Mouse (Mus musculus): ENCODE results near the gene Olfr1270. TPM values are rescaled to one million over a fixed set of nuclear protein-coding genes. Genes with fewer than 3 reads are reported as not detected.

Gene Olfr1270
- polyA plus RNA-seq (2015; fragmentation: Nextera tagmentation; extraction: Ambion mirVana), result not detected in 2 replicates

DNA sequence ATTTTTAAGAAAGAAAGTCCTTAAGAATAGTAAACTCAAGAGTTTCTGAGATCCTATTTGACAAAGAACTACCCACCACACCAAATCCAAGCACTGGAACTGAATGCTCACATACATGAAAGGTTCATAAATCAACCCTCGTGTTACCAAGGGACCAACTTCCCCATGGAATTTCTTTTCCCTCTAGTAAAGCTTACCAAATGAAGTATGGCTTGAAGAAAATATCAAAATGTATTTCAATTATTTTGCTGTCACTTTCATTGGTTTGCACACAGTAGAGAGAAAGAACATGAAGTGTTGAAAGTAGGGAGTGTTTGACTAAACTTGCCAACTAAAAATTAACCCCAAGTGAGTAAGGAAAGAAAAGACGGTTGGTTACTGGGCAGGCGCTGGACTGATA lies at the start of gene Olfr1270:
Gene Olfr1270 (minus strand): TSS at position 101 of the 400 bp plus-strand sequence.

DNA sequence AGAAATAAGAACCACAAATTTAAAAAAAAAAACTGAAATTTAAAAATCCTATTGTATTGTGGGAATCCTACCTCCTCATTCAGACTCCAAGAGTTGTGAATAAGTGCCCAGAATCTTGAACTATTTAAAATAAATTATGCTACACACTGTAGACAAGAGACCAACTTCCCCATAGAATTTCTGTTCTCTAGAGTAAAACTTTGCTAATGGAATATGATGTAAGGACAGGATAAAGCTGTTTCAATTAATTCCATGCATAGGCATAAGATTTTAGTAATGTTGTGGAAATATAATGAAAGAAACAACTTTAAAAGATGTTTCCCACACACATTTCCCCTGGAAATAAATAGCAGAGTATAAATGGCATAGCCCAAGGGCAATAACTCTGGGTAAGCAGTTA lies 10.7 kb downstream of the Olfr1270 start, which contains the start of gene Olfr32:
Gene Olfr32 (minus strand): TSS at position 101 of the 400 bp plus-strand sequence.

DNA sequence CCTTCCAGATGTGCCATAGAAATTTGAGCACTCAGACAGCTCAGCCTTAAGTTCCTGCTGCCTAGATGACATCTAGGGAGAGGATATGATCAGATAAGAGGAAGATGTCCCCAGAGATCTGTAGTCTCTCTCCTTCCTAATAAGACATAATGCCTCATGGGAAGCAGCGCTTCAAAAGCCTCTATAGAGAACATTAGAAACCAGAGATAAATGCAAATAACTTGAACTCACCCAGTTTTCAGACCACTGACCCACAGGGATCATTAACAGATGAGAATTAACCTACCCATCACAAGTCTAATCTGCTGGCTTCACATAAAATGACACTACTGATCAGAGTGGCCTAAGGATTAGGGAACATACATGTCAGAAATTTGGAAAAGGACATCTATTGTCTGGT lies 31.6 kb downstream of the Olfr1270 start, which contains the start of gene Olfr1269:
Gene Olfr1269 (minus strand): TSS at position 101 of the 400 bp plus-strand sequence.

Other genes starting within 250 kb of the Olfr1270 start
- not detected in 2 replicates for gene Olfr1258, start 225.8 kb downstream of the Olfr1270 start, polyA plus RNA-seq (2015; fragmentation: Nextera tagmentation; extraction: Ambion mirVana)
- not detected in 2 replicates for gene Olfr1259, start 204.4 kb downstream of the Olfr1270 start, polyA plus RNA-seq (2015; fragmentation: Nextera tagmentation; extraction: Ambion mirVana)
- gene Olfr1260, start 178.8 kb downstream of the Olfr1270 start, polyA plus RNA-seq (2015; fragmentation: Nextera tagmentation; extraction: Ambion mirVana), result 0.23 and 0.35 TPM in 2 replicates
- not detected in 2 replicates for gene Olfr1261, start 161.9 kb downstream of the Olfr1270 start, polyA plus RNA-seq (2015; fragmentation: Nextera tagmentation; extraction: Ambion mirVana)
- not detected in 2 replicates for gene Olfr1262, start 152.9 kb downstream of the Olfr1270 start, polyA plus RNA-seq (2015; fragmentation: Nextera tagmentation; extraction: Ambion mirVana)
- gene Olfr1263, start 141.0 kb downstream of the Olfr1270 start, polyA plus RNA-seq (2015; fragmentation: Nextera tagmentation; extraction: Ambion mirVana), result not detected in 2 replicates
- gene Olfr1264, start 127.5 kb downstream of the Olfr1270 start, polyA plus RNA-seq (2015; fragmentation: Nextera tagmentation; extraction: Ambion mirVana), result not detected in 2 replicates
- not detected in 2 replicates for gene Olfr1265, start 117.8 kb downstream of the Olfr1270 start, polyA plus RNA-seq (2015; fragmentation: Nextera tagmentation; extraction: Ambion mirVana)
- not detected in 2 replicates for gene Olfr140, start 89.5 kb downstream of the Olfr1270 start, polyA plus RNA-seq (2015; fragmentation: Nextera tagmentation; extraction: Ambion mirVana)
- not detected in 2 replicates for gene Olfr1269, start 31.7 kb downstream of the Olfr1270 start, polyA plus RNA-seq (2015; fragmentation: Nextera tagmentation; extraction: Ambion mirVana)
- not detected in 2 replicates for gene Olfr32, start 10.8 kb downstream of the Olfr1270 start, polyA plus RNA-seq (2015; fragmentation: Nextera tagmentation; extraction: Ambion mirVana)
- gene Olfr1506, start 71.4 kb upstream of the Olfr1270 start, polyA plus RNA-seq (2015; fragmentation: Nextera tagmentation; extraction: Ambion mirVana), result not detected in 2 replicates
- not detected in 2 replicates for gene Olfr142, start 104.5 kb upstream of the Olfr1270 start, polyA plus RNA-seq (2015; fragmentation: Nextera tagmentation; extraction: Ambion mirVana)
- gene Olfr1271, start 117.9 kb upstream of the Olfr1270 start, polyA plus RNA-seq (2015; fragmentation: Nextera tagmentation; extraction: Ambion mirVana), result not detected in 2 replicates
- not detected in 2 replicates for gene Olfr1272, start 139.8 kb upstream of the Olfr1270 start, polyA plus RNA-seq (2015; fragmentation: Nextera tagmentation; extraction: Ambion mirVana)
- 0.06 TPM in 1 of 2 replicates, not detected in the other for gene Gm13769, start 169.1 kb upstream of the Olfr1270 start, polyA plus RNA-seq (2015; fragmentation: Nextera tagmentation; extraction: Ambion mirVana)
- gene Olfr1274-ps, start 245.6 kb upstream of the Olfr1270 start, polyA plus RNA-seq (2015; fragmentation: Nextera tagmentation; extraction: Ambion mirVana), result not detected in 2 replicates

All from adrenal gland, postnatal 0 days (tissue).